Mouse (Mus musculus): Measurements from ENCODE around the gene Ifitm6. TPM values are rescaled to one million over a fixed set of nuclear protein-coding genes. Genes with fewer than 3 reads are reported as not detected.

The Ifitm6 gene
- total and polyA plus RNA-seq, 3 experiments = not detected

DNA sequence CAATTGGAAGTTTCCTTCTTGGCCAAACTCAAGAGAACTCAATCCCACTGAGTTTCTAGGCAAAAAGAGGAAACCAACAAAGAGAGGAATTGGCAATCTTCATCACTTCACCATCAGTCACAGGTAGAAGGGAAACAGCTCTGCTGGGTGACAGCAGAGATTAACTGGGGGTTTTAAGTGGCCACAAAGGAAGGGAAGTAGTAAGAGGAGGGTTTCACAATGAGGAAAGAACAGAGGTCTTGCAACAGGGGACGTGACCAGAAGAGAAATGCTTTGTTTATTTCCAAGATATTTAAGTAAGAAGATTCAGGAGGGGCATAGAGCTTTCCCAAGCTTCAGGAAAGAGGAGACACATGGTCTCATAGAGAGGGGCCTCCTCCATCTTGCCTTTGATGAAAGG lies 19.9 kb downstream of the Ifitm6 start:
- no peaks in the 10 kb centered on the region for H3K9me3 ChIP-seq (replicated peaks; ENCODE audit: low read length)
- H3K79me2 ChIP-seq (replicated peaks; ENCODE audit: control insufficient read depth, extremely low read depth, insufficient read depth, poor library complexity, severe bottlenecking) = no peaks in the 10 kb centered on the region
- no peak for TF ChIP-seq HCFC1 (IDR thresholded peaks at IDR 0.05; ENCODE audit: low read depth, low read length)
- TF ChIP-seq EP300 (IDR thresholded peaks at IDR 0.05; ENCODE audit: low read length) = peak; percentile 56
- peak; percentile 36; the same call in 1 of the 2 replicates for TF ChIP-seq BHLHE40 (IDR thresholded peaks at IDR 0.05; ENCODE audit: low read depth, low read length)
- H3K36me3 ChIP-seq (replicated peaks in 1 of 2; ENCODE audit: control insufficient read depth in 1 of 2, insufficient read depth in 1 of 2, low read length in 1 of 2) = no peaks in the 10 kb centered on the region
- no peak overlapping the region for H3K4me2 ChIP-seq (ENCODE audit: insufficient read depth, low read depth, poor library complexity, severe bottlenecking)
- no peak for DNase-seq (ENCODE audit: extremely low read depth)
- H3K4me3 ChIP-seq (replicated peaks in 1 of 3; ENCODE audit: low read depth in 2 of 3, low read length in 2 of 3, poor library complexity in 1 of 3) = no peak overlapping the region
- no peak overlapping the region for H3K27ac ChIP-seq (ENCODE audit: insufficient read depth, low read depth)
- dilution Hi-C loops (cut with MboI; ENCODE audit: extremely low pct_ligation_motif_present, extremely low pct_unique_long_range_greater_than_20kb, low sequenced_read_pairs) = no loop called here
- no peak overlapping the region for H3K9ac ChIP-seq (ENCODE audit: insufficient read depth, low read depth)
- in situ Hi-C loops (cut with MboI; ENCODE audit: low pct_ligation_motif_present, low pct_unique_long_range_greater_than_20kb, low sequenced_read_pairs) = loop anchor here (25.0 kb wide), 1 partner anchor 364 kb away; no protein-coding TSS in a partner anchor
- H3K27me3 ChIP-seq (replicated peaks) = no peaks in the 10 kb centered on the region
- peaks cover 16 to 32% of the 10 kb centered on the region in 2 experiments for H3K4me1 ChIP-seq (ENCODE audit: control insufficient read depth in 1 of 2, insufficient read depth in 2 of 2)

DNA sequence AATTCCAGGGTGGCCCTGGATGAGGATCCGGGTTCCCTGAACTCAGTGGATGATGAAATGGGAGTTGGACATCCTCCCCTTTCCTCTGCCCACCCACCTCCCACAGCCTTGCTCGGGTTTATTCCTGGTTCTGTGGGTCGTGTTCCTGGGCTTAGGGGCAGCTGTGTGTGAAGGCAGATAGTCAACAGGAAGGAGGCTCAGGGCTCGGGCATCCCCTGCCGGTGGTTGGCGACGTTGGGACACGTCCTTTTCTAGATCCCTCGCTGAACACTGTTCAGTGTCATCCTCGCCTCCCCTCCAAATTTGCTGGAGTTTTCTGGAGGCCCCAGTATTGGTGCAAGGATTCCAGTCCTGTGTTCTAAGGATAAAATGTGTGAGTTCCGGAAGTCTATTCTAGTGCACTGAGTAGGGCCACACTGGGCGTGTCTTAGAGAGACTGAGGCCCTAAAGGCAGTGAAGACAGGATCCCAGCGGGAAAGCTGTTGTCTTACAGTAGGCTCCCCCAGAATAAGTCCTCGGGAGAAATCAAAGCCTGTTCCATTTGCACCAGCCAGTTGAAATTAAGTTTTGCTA lies 26.5 kb downstream of the Ifitm6 start:
- H3K4me3 ChIP-seq (replicated peaks in 1 of 3; ENCODE audit: low read depth in 2 of 3, low read length in 2 of 3, poor library complexity in 1 of 3) = no peak overlapping the region
- no peaks in the 10 kb centered on the region for H3K27me3 ChIP-seq (replicated peaks)
- H3K36me3 ChIP-seq (replicated peaks in 1 of 2; ENCODE audit: control insufficient read depth in 1 of 2, insufficient read depth in 1 of 2, low read length in 1 of 2) = no peaks in the 10 kb centered on the region
- no peak for DNase-seq (ENCODE audit: extremely low read depth)
- in situ Hi-C loops (cut with MboI; ENCODE audit: low pct_ligation_motif_present, low pct_unique_long_range_greater_than_20kb, low sequenced_read_pairs) = loop anchor here (25.0 kb wide), 1 partner anchor 371 kb away; no protein-coding TSS in a partner anchor
- no peak overlapping the region; the same call in 1 of the 2 replicates for H3K9ac ChIP-seq (ENCODE audit: insufficient read depth, low read depth)
- dilution Hi-C loops (cut with MboI; ENCODE audit: extremely low pct_ligation_motif_present, extremely low pct_unique_long_range_greater_than_20kb, low sequenced_read_pairs) = no loop called here
- peaks cover 29 to 41% of the 10 kb centered on the region in 2 experiments for H3K4me1 ChIP-seq (ENCODE audit: control insufficient read depth in 1 of 2, insufficient read depth in 2 of 2)
- H3K27ac ChIP-seq (ENCODE audit: insufficient read depth, low read depth) = no peak overlapping the region
- H3K4me2 ChIP-seq (ENCODE audit: insufficient read depth, low read depth, poor library complexity, severe bottlenecking) = no peak overlapping the region
- H3K79me2 ChIP-seq (replicated peaks; ENCODE audit: control insufficient read depth, extremely low read depth, insufficient read depth, poor library complexity, severe bottlenecking) = no peaks in the 10 kb centered on the region
- peaks cover under 1% of the 10 kb centered on the region for H3K9me3 ChIP-seq (replicated peaks; ENCODE audit: low read length)
- no peak for TF ChIP-seq JUND (conservative IDR thresholded peaks at IDR 0.05; ENCODE audit: low read depth, low read length)
- no peak for TF ChIP-seq UBTF (IDR thresholded peaks at IDR 0.05; ENCODE audit: low read depth, low read length)
- TF ChIP-seq USF1 (IDR thresholded peaks at IDR 0.05; ENCODE audit: low read depth, low read length) = no peak
- peak; percentile 64 for TF ChIP-seq RAD21 (IDR thresholded peaks at IDR 0.05; ENCODE audit: low read depth, low read length)
- peak; percentile 58 for TF ChIP-seq MEF2A (IDR thresholded peaks at IDR 0.05; ENCODE audit: borderline replicate concordance, low read depth, low read length)
- TF ChIP-seq MAX (IDR thresholded peaks at IDR 0.05; ENCODE audit: low read length) = no peak
- TF ChIP-seq TCF12 (IDR thresholded peaks at IDR 0.05; ENCODE audit: low read depth, low read length) = 0 out of 2 replicates have a peak, but pooled peaks have one; percentile 31
- TF ChIP-seq SMC3 (IDR thresholded peaks at IDR 0.05; ENCODE audit: low read depth, low read length) = peak; percentile 79
- peak; percentile 47; the same call in 1 of the 2 replicates for TF ChIP-seq IRF4 (IDR thresholded peaks at IDR 0.05; ENCODE audit: low read depth, low read length)
- TF ChIP-seq HCFC1 (IDR thresholded peaks at IDR 0.05; ENCODE audit: low read depth, low read length) = peak; percentile 13; the same call in 1 of the 2 replicates
- peak in 1 of 2 experiments; percentile 71; a peak in 2 of 4 replicates for TF ChIP-seq CTCF (conservative IDR thresholded peaks at IDR 0.05 in 1 of 2, IDR thresholded peaks at IDR 0.05 in 1 of 2; ENCODE audit: low read depth in 2 of 2, low read length in 2 of 2)
- no peak for TF ChIP-seq JUN (IDR thresholded peaks at IDR 0.05; ENCODE audit: insufficient read depth, low read depth, low read length)
- peak; percentile 87 for TF ChIP-seq ZKSCAN1 (IDR thresholded peaks at IDR 0.05; ENCODE audit: borderline replicate concordance, low read depth, low read length)
